In genomic region chr9:37030347-37031213, GRCm38 (mm10) we compare ENCODE assay signal across 10 mouse cellular contexts.
DNase-seq lines count a peak whose midpoint lies in the region; ATAC-seq lines count a peak whose summit lies in the region.
"Had no signal": no experiment of that assay in that cellular context is flagged by ENCODE, and none has a peak within 500 bp of the region (broad histone marks: within the 10 kb centered on the region; RNA-seq: fewer than 3 reads in every experiment).

No protein-coding gene starts in this region.

- peak; percentile 78; the same call in 1 of the 2 replicates for ATAC-seq in lung, embryonic 15.5 days (ENCODE audit: borderline replicate concordance, extremely low read depth, low FRiP score, low TSS enrichment)
- peak; percentile 32; the same call in 1 of the 2 replicates for ATAC-seq in forebrain, embryonic 15.5 days (replicated peaks)

- H3K9me3 ChIP-seq in lung, embryonic 15.5 days: no peaks in the 10 kb centered on the region
- no peaks in the 10 kb centered on the region for H3K9me3 ChIP-seq in forebrain, embryonic 15.5 days
- H3K9me3 ChIP-seq in midbrain, embryonic 10.5 days (replicated peaks): peaks cover 5% of the 10 kb centered on the region; the same call in 1 of the 2 replicates

- H3K36me3 ChIP-seq in lung, embryonic 15.5 days: no peaks in the 10 kb centered on the region
- H3K36me3 ChIP-seq in forebrain, embryonic 15.5 days: no peaks in the 10 kb centered on the region
- H3K36me3 ChIP-seq in midbrain, embryonic 10.5 days: peaks cover 22% of the 10 kb centered on the region

- 26% methylated on average over 9 of the region's 9 CpGs for WGBS in lung, embryonic 15.5 days
- WGBS in forebrain, embryonic 15.5 days: 26% methylated on average over 9 of the region's 9 CpGs
- 33% methylated on average over 9 of the region's 9 CpGs for WGBS in midbrain, embryonic 10.5 days

- peaks cover 16% of the 10 kb centered on the region for H3K4me1 ChIP-seq in lung, embryonic 15.5 days
- peaks cover 46% of the 10 kb centered on the region for H3K4me1 ChIP-seq in forebrain, embryonic 15.5 days
- peaks cover 54% of the 10 kb centered on the region for H3K4me1 ChIP-seq in midbrain, embryonic 10.5 days

- no peaks in the 10 kb centered on the region for H3K27me3 ChIP-seq in lung, embryonic 15.5 days
- H3K27me3 ChIP-seq in forebrain, embryonic 15.5 days: no peaks in the 10 kb centered on the region
- no peaks in the 10 kb centered on the region for H3K27me3 ChIP-seq in midbrain, embryonic 10.5 days (ENCODE audit: low read depth, poor library complexity, severe bottlenecking)

- no peak overlapping the region for H3K4me2 ChIP-seq in lung, embryonic 15.5 days
- no peak overlapping the region for H3K4me2 ChIP-seq in forebrain, embryonic 15.5 days (replicated peaks)

- DNase-seq in lung, postnatal 36 days: no peak
- DNase-seq in midbrain, embryonic 10.5 days (ENCODE audit: low spot score): no peak
- DNase-seq in testis, postnatal 10 days (ENCODE audit: low spot score): peak; percentile 53
- no peak for DNase-seq in cerebellum, adult 9-10 months
- no peak for DNase-seq in cerebellum, postnatal 36 days
- no peak for DNase-seq in urinary bladder, adult 2 months (ENCODE audit: low spot score)
- DNase-seq: gastrocnemius, postnatal 25 days; left cerebral cortex, postnatal 4 days had no signal

- peak overlapping the region; percentile 27 for H3K27ac ChIP-seq in lung, embryonic 15.5 days
- H3K27ac ChIP-seq in forebrain, embryonic 15.5 days (replicated peaks): peak overlapping the region; percentile 57
- peak overlapping the region; percentile 77 for H3K27ac ChIP-seq in midbrain, embryonic 10.5 days (replicated peaks)

- no peak overlapping the region for H3K4me3 ChIP-seq in lung, embryonic 15.5 days
- H3K4me3 ChIP-seq in forebrain, embryonic 15.5 days: no peak overlapping the region
- no peak overlapping the region for H3K4me3 ChIP-seq in midbrain, embryonic 10.5 days

- H3K9ac ChIP-seq in lung, embryonic 15.5 days: no peak overlapping the region
- no peak overlapping the region for H3K9ac ChIP-seq in forebrain, embryonic 15.5 days (replicated peaks)

Comparison
In these comparisons a context has a peak if more than half of its experiments do, and no peak if none do; other contexts are left out.
1. H3K27ac ChIP-seq: peak in every context shown above with its lines; median percentile 77 in midbrain, embryonic 10.5 days; 57 in forebrain, embryonic 15.5 days; 27 in lung, embryonic 15.5 days.